Mouse (Mus musculus) splenic B cell, adult 2 months (primary cell): ENCODE data around the gene Gm49340.

ENCODE experiments used
- DNase-seq: peaks from one replicate; pipeline ENCODE4 v3.0.0-alpha.2; 2011; ENCODE audit warnings: low read depth, low spot score
- H3K27me3 ChIP-seq: 2 replicates; pipeline ENCODE4 v1.6.1; 2012; ENCODE audit warnings: mild to moderate bottlenecking, low read length, moderate library complexity, mixed read lengths; ENCODE audit not compliant: control insufficient read depth, poor library complexity, insufficient read depth, severe bottlenecking
- H3K36me3 ChIP-seq: 2 replicates; pipeline ENCODE4 v1.6.1; 2012; ENCODE audit warnings: mild to moderate bottlenecking, low read length, moderate library complexity, mixed read lengths; ENCODE audit not compliant: control insufficient read depth, poor library complexity, insufficient read depth, severe bottlenecking

Gene Gm49340

DNA sequence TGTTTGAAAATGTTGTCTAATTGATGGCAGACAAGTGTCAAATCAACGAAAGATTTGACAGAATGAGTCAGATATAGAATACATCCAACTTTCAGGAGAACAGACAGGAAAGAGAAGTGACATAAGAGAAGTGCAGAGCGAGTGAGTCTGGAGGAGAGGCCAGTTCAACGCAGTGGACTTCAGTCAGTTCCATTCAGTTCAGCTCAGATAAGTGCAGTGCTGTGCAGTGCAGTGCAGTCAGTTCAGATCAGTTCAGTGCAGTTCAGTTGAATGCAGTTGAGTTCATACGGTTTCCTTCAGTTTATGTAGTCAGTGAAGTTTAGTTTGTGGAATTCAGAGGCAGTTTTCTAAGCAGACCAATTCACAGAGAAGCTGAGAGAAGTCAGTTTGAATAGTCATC is 7.4 kb downstream of the Gm49340 start:
- no peak for DNase-seq
- no peaks in the 10 kb centered on the region for H3K27me3 ChIP-seq
- H3K36me3 ChIP-seq: no peaks in the 10 kb centered on the region

DNA sequence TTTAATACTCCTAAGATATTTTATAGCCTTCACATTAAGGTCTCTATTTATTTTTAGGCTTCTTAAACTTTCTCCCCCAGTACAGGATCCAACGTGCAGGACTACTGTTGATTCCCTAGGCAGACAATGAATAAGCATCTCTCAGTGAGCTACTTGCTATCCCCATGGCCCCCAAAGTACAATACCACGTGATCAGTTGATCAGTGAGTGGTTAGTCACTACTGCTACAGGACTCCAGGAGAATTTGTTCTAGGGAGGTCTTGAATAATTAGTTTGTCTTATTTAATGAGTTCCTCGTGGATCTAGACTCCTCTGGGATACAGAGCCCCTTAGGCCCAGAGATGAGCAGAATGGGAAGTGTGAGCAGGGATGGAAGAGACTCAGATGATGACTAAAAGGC is 20.9 kb downstream of the Gm49340 start, which contains the start of gene Olfr20:
Gene Olfr20 (plus strand): TSS at position 301 of the 400 bp plus-strand sequence.
- Histone ChIP-seq H3K36me3 (no peaks in the 10 kb centered on the region), H3K27me3 (no peaks in the 10 kb centered on the region)
- DNase-seq: no peak

DNA sequence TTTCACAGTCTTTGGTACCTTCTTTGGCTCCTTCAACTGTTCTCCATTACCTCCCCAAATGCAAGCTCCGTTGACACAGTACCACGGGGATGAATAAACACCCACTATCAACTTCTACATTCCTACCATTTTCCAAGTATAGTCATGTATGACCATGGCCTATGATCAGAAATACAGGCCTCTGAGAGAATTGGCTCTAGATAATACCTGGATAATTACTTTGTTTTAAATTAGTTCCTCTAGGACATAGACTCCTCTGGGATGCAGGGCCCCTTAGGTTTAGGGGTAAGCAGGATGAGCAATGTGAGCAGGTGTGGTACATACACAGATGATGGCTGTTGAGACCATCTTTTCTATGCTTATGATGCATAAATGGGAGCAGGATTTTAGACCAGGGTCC is 41.4 kb downstream of the Gm49340 start, which contains the start of gene Olfr376:
Gene Olfr376 (plus strand): TSS at position 301 of the 400 bp plus-strand sequence.
- DNase-seq: no peak
- H3K27me3 ChIP-seq: no peaks in the 10 kb centered on the region
- no peaks in the 10 kb centered on the region for H3K36me3 ChIP-seq

DNA sequence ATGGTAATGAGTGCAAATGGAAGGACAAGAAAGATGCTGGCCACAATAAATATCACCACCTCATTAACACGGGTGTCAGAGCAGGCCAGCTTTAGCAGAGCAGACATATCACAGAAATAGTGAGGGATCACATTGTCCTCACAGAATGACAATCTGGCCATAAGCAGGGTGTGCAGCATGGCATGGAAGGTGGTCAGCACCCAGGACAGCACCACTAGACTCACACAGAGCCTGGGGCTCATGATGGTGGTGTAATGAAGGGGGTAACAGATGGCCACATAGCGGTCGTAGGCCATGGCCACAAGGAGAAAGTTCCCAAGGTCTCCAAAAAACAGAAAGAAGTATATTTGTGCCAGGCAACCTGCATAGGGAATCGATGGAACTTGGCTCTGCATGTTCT is 65.8 kb downstream of the Gm49340 start:
- Histone ChIP-seq H3K27me3 (no peaks in the 10 kb centered on the region), H3K36me3 (no peaks in the 10 kb centered on the region)
- DNase-seq: no peak

DNA sequence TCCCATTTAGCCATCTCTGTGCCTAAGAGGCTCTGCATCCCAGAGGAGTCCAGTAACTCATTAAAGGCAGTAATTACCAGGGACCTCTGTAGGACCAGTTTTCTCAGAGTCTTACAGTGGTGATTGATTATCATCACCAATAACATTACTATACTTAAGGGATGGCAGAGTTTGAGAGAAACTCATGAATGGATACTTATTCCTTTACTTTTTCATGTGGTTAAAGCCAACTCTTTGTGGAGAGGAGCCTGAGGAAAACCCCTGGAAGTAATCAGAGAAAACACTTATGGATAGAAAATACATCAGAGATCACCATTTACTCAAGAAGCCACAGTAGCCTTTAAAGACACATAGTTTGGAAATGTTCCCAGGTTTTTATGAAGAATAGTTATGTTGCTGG is 70.0 kb downstream of the Gm49340 start, which contains the start of gene Olfr1:
Gene Olfr1 (minus strand): TSS at position 101 of the 400 bp plus-strand sequence.
- H3K27me3 ChIP-seq: no peaks in the 10 kb centered on the region

More for the DNA sequence above, 70.0 kb downstream of the Gm49340 start, which contains the start of gene Olfr1:
- no peak for DNase-seq
- H3K36me3 ChIP-seq: no peaks in the 10 kb centered on the region
